Mouse (Mus musculus) liver, embryonic 14.5 days (tissue): ENCODE data around the gene Nme4. TPM values are rescaled to one million over a fixed set of nuclear protein-coding genes. Genes with fewer than 3 reads are reported as not detected.

Experiments
- ATAC-seq: fragments of 200-750 bp; cut with Nextera tagmentation; 2 replicates; pipeline ENCODE4 v1.8.0; 2017; ENCODE audit warnings: moderate number of reproducible peaks, mild to moderate bottlenecking, moderate library complexity; ENCODE audit not compliant: insufficient read depth
- DNase-seq, 3 experiments: peaks; one replicate each; pipeline ENCODE4 v3.0.0-alpha.2; 2012 to 2013; ENCODE audit warnings: low read depth in 3 of 3, low spot score in 3 of 3
- H3K27ac ChIP-seq: fragments of 300-500 bp; sonication (generic); 2 replicates; pipeline ENCODE4 v1.5.1; 2014; ENCODE audit warnings: moderate library complexity, mild to moderate bottlenecking, control low read depth, inconsistent platforms
- H3K27me3 ChIP-seq: fragments of 300-500 bp; sonication (generic); 2 replicates; pipeline ENCODE4 v1.6.1; 2014; ENCODE audit warnings: mild to moderate bottlenecking, low read length, moderate library complexity; ENCODE audit not compliant: control insufficient read depth, insufficient read depth
- H3K36me3 ChIP-seq: fragments of 300-500 bp; sonication (generic); replicated peaks from 2 replicates; pipeline ENCODE4 v1.6.1; 2014; ENCODE audit warnings: low read depth; ENCODE audit not compliant: control insufficient read depth, insufficient read depth
- H3K4me1 ChIP-seq, 2 experiments: fragments of 200-500 bp in 1 of 2; fragments of 300-500 bp in 1 of 2; sonication (generic) in 1 of 2; replicated peaks; 2 replicates each; pipeline ENCODE4 v1.6.1; 2012 to 2014; ENCODE audit warnings: antibody characterized with exemption in 1 of 2, inconsistent platforms in 1 of 2, low read length in 1 of 2; ENCODE audit not compliant: control insufficient read depth in 2 of 2, insufficient read depth in 2 of 2
- H3K4me2 ChIP-seq: fragments of 300-500 bp; sonication (generic); 2 replicates; pipeline ENCODE4 v1.6.1; 2014; ENCODE audit warnings: low read depth, mild to moderate bottlenecking, control low read depth, moderate library complexity
- H3K4me3 ChIP-seq, 2 experiments: fragments of 200-500 bp in 1 of 2; fragments of 300-500 bp in 1 of 2; sonication (generic) in 1 of 2; 2 replicates each; pipeline ENCODE4 v1.5.1; 2012 to 2014; ENCODE audit warnings: low read depth in 2 of 2, low read length in 2 of 2, mild to moderate bottlenecking in 2 of 2, control low read depth in 1 of 2, inconsistent platforms in 1 of 2, moderate library complexity in 1 of 2; ENCODE audit not compliant: insufficient read depth in 1 of 2
- H3K9ac ChIP-seq: fragments of 300-500 bp; sonication (generic); replicated peaks from 2 replicates; pipeline ENCODE4 v1.6.1; 2014; ENCODE audit warnings: mild to moderate bottlenecking, control low read depth, moderate library complexity
- H3K9me3 ChIP-seq: fragments of 300-500 bp; sonication (generic); 2 replicates; pipeline ENCODE4 v1.6.1; 2016; ENCODE audit warnings: low read length, mixed read lengths; ENCODE audit not compliant: control insufficient read depth
- CTCF ChIP-seq: IDR thresholded peaks from 2 replicates; pipeline ENCODE4 v1.5.1; 2016; ENCODE audit warnings: antibody characterized with exemption, low read depth, control low read depth
- EP300 ChIP-seq: IDR thresholded peaks from 2 replicates; pipeline ENCODE4 v1.6.1; 2016; ENCODE audit warnings: antibody characterized with exemption, low read depth
- WGBS: fragments of 180-500 bp; shearing (Covaris S2); extraction: QIAGEN DNeasy Blood & Tissue Kit; methylation state at CpG from one replicate; pipeline ENCODE4 v1.1.7; 2014; ENCODE audit not compliant: insufficient replicate concordance; 5-methylcytosine and 5-hydroxymethylcytosine counted together
- polyA plus RNA-seq, 2 experiments: library from polyadenylated mRNA; depleted of rRNA in 1 of 2; stranded (reverse) in 1 of 2; unstranded in 1 of 2; fragments of >200 nt; fragmentation: Nextera tagmentation in 1 of 2; extraction: Ambion mirVana in 1 of 2; gene quantifications; 2 replicates each; pipeline versions ENCODE4 v1.2.1 to v1.2.3; 2012 to 2014

Gene Nme4
- polyA plus RNA-seq, 2 experiments, result 45.1 to 52.2 TPM

- Histone ChIP-seq H3K4me3 (no peak overlapping the region), H3K36me3 (no peaks in the 10 kb centered on the region), H3K4me1 (peaks cover 0 to 6% of the 10 kb centered on the region in 2 experiments; a peak in 2 of 4 replicates), H3K4me2 (no peak overlapping the region), H3K9ac (no peak overlapping the region), H3K27ac (no peak overlapping the region), H3K27me3 (peaks cover 41% of the 10 kb centered on the region), H3K9me3 (no peaks in the 10 kb centered on the region)
- DNase-seq (no peak), ATAC-seq (no peak)
- WGBS, result 69% methylated on average over 7 of the region's 7 CpGs
- no peak for TF ChIP-seq CTCF
- no peak for TF ChIP-seq EP300
These were observed 28.8 kb downstream of the Nme4 start for GRCm38 (mm10) chr17:26066488-26067020.

DNA sequence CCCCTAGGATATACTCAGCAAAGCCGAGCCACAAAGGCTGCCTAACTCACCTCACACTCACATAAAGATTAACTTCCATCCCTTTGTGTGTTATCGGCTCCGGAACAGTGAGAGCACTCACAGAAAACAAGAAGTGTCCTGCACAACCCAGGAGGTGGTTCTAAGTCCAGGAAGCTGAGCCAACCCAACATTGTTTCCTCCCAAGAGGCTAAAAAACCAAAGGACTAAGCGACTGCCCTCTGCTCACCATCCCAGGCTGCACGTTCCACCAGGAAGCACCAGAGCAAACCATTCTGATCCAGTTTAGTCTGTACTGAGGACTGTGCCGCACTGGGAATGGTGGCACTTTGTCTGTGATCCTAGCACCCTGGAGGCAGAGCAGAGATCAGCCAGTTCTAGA is 30.5 kb downstream of the Nme4 start:
- H3K36me3 ChIP-seq, result no peaks in the 10 kb centered on the region
- no peak overlapping the region for H3K9ac ChIP-seq
- TF ChIP-seq EP300, result no peak
- no peak for TF ChIP-seq CTCF
- H3K4me3 ChIP-seq, result no peak overlapping the region
- H3K4me2 ChIP-seq, result no peak overlapping the region
- 31% methylated on average over 6 of the region's 6 CpGs for WGBS
- DNase-seq (no peak), ATAC-seq (no peak)
- H3K27ac ChIP-seq, result no peak overlapping the region
- H3K4me1 ChIP-seq, result peaks cover 0 to 3% of the 10 kb centered on the region in 2 experiments; a peak in 2 of 4 replicates
- no peaks in the 10 kb centered on the region for H3K9me3 ChIP-seq
- H3K27me3 ChIP-seq, result peaks cover 33% of the 10 kb centered on the region

DNA sequence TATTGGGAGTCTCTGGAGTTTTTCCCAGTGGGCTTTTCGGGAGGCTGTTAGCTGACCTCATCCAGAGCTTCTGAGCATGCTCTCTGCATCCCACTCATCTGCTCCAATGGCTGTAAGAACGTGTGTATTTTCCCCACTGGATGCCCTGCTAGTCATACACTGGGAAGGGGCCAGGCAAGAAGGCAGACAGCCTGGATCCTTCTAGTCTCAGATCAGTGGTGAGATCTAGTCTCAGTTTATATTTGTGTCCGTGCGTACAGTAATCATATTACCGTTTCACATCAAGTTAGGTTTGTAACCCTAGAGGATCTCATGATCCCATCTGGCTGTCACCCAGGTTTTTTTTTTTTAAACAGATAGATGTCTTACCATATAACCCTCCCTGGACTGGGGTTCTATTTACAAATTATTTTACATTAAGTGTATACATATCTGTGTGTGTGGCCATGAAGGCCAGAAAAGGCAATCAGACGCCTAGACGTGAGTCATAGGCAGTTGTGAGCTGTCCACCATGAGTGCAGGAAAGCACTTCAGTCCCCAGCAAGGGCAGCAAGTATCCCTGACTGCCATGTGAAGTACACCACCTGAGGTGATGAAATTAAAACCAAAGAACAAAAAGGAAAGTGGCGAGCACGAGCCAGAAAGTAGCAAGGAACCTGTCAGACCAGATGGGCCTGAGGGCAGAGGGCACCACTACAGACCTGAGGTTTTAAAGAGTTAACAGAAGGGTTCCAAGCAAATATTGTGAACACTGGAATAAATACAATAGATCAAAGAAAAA is 37.4 kb downstream of the Nme4 start:
- TF ChIP-seq EP300, result no peak
- no peak for TF ChIP-seq CTCF
- no peaks in the 10 kb centered on the region for H3K9me3 ChIP-seq
- no peaks in the 10 kb centered on the region for H3K27me3 ChIP-seq
- no peaks in the 10 kb centered on the region for H3K36me3 ChIP-seq
- H3K4me2 ChIP-seq, result no peak overlapping the region
- no peak for DNase-seq
- no peak overlapping the region for H3K27ac ChIP-seq
- WGBS, result 70% methylated on average over 9 of the region's 9 CpGs
- H3K4me1 ChIP-seq, result peaks cover 2 to 10% of the 10 kb centered on the region in 2 experiments; a peak in 2 of 4 replicates
- no peak overlapping the region for H3K9ac ChIP-seq
- no peak overlapping the region for H3K4me3 ChIP-seq
- no peak for ATAC-seq

GRCm38 (mm10) chr17:26057278-26057677 is 38.1 kb downstream of the Nme4 start:
- Histone ChIP-seq H3K9ac (no peak overlapping the region), H3K4me2 (no peak overlapping the region), H3K9me3 (no peaks in the 10 kb centered on the region), H3K27me3 (no peaks in the 10 kb centered on the region), H3K4me3 (no peak overlapping the region), H3K4me1 (peaks cover 2 to 10% of the 10 kb centered on the region in 2 experiments; a peak in 2 of 4 replicates), H3K36me3 (no peaks in the 10 kb centered on the region), H3K27ac (no peak overlapping the region)
- WGBS, result 79% methylated on average over 8 of the region's 8 CpGs
- ATAC-seq (no peak), DNase-seq (no peak)
- no peak for TF ChIP-seq EP300
- TF ChIP-seq CTCF, result no peak

GRCm38 (mm10) chr17:26055164-26055563 is 40.2 kb downstream of the Nme4 start:
- H3K4me2 ChIP-seq, result no peak overlapping the region
- no peak overlapping the region for H3K4me3 ChIP-seq
- ATAC-seq (no peak), DNase-seq (no peak)
- no peaks in the 10 kb centered on the region for H3K36me3 ChIP-seq
- H3K27me3 ChIP-seq, result no peaks in the 10 kb centered on the region
- H3K4me1 ChIP-seq, result peaks cover 2 to 10% of the 10 kb centered on the region in 2 experiments; a peak in 2 of 4 replicates
- WGBS, result 62% methylated on average over 6 of the region's 6 CpGs
- H3K27ac ChIP-seq, result no peak overlapping the region
- TF ChIP-seq EP300 (no peak), CTCF (no peak)
- no peak overlapping the region for H3K9ac ChIP-seq
- H3K9me3 ChIP-seq, result no peaks in the 10 kb centered on the region
